Mouse (Mus musculus) C2C12 (cell line): ENCODE data around the gene Tspan9. TPM values are rescaled to one million over a fixed set of nuclear protein-coding genes. Genes with fewer than 3 reads are reported as not detected.

Experiments used
- H3K27me3 ChIP-seq: one replicate; pipeline ENCODE4 v1.6.1; 2011; ENCODE audit not compliant: control insufficient read depth, insufficient read depth, insufficient read length
- H3K36me3 ChIP-seq: one replicate; pipeline ENCODE4 v1.6.1; 2011; ENCODE audit not compliant: control insufficient read depth, insufficient read depth
- H3K4me3 ChIP-seq: one replicate; pipeline ENCODE4 v1.5.1; 2011; ENCODE audit warnings: mild to moderate bottlenecking, control low read depth; ENCODE audit not compliant: poor library complexity, insufficient read depth, severe bottlenecking
- H3K79me2 ChIP-seq: one replicate; pipeline ENCODE4 v1.6.1; 2011; ENCODE audit not compliant: control insufficient read depth, insufficient read depth
- H3K79me3 ChIP-seq: one replicate; pipeline ENCODE4 v1.6.1; 2011; ENCODE audit warnings: low read depth, control low read depth
- H3ac ChIP-seq: one replicate; pipeline ENCODE3; 2011; ENCODE audit warnings: low read depth; ENCODE audit not compliant: control insufficient read depth, insufficient read length
- CEBPB ChIP-seq: IDR thresholded peaks from one replicate; pipeline ENCODE4 v1.6.1; 2011; ENCODE audit warnings: low read depth, mild to moderate bottlenecking, control low read depth, moderate library complexity
- CTCF ChIP-seq: IDR thresholded peaks from one replicate; pipeline ENCODE4 v1.5.1; 2011; ENCODE audit not compliant: control insufficient read depth, insufficient read depth, insufficient read length
- FOSL1 ChIP-seq: IDR thresholded peaks from one replicate; pipeline ENCODE4 v1.8.0; 2011; ENCODE audit warnings: mild to moderate bottlenecking, low read length; ENCODE audit not compliant: poor library complexity, insufficient read depth, severe bottlenecking
- MAX ChIP-seq: IDR thresholded peaks from one replicate; pipeline ENCODE4 v1.6.1; 2011; ENCODE audit warnings: mild to moderate bottlenecking, control low read depth
- MYOD1 ChIP-seq: IDR thresholded peaks from one replicate; pipeline ENCODE4 v1.6.1; 2011; ENCODE audit warnings: low read depth; ENCODE audit not compliant: control insufficient read depth, insufficient read length
- MYOG ChIP-seq: IDR thresholded peaks from one replicate; pipeline ENCODE4 v1.6.1; 2011; ENCODE audit not compliant: control insufficient read depth, insufficient read length; ENCODE audit errors: extremely low read depth
- USF1 ChIP-seq: IDR thresholded peaks from one replicate; pipeline ENCODE4 v1.6.1; 2011; ENCODE audit warnings: low read depth, mild to moderate bottlenecking, control low read depth, moderate library complexity
- polyA plus RNA-seq: library from polyadenylated mRNA; unstranded; fragments of >200 nt; fragmentation: generic; extraction: Trizol; gene quantifications from one replicate; pipeline ENCODE4 v1.2.1, GENCODE M21; 2012; ENCODE audit warnings: missing spikeins

Tspan9 gene
- polyA plus RNA-seq, 1 experiment: 57.6 TPM

DNA sequence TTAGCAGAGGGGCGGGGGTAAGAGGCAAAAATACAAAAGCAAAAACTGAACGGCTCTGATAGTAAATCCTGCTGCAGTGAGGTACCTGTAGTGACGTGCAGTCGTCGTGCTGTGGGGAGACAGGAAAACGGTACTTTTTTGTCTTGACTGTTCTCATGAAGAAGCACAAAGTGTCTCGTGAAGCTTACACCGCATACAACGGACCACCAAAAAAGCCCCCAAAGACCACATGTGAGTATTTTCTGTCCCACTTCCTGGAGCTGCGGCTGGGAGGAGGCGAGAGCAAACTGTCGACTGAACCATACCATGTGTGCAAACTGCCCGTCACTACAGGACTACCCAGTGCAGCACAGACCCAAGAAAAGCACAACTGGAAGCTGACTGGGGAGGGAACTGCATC lies 117.8 kb downstream of the Tspan9 start:
- H3K36me3 ChIP-seq: peaks cover 7% of the 10 kb centered on the region
- no peak for TF ChIP-seq MAX
- no peak for TF ChIP-seq USF1
- TF ChIP-seq FOSL1: no peak
- TF ChIP-seq MYOD1: no peak
- no peak for TF ChIP-seq MYOG
- no peak for TF ChIP-seq CTCF
- no peak for TF ChIP-seq CEBPB
- H3K79me3 ChIP-seq: no peaks in the 10 kb centered on the region
- no peak overlapping the region for H3K4me3 ChIP-seq
- H3K79me2 ChIP-seq: peaks cover 6% of the 10 kb centered on the region
- no peaks in the 10 kb centered on the region for H3K27me3 ChIP-seq
- no peak overlapping the region for H3ac ChIP-seq

DNA sequence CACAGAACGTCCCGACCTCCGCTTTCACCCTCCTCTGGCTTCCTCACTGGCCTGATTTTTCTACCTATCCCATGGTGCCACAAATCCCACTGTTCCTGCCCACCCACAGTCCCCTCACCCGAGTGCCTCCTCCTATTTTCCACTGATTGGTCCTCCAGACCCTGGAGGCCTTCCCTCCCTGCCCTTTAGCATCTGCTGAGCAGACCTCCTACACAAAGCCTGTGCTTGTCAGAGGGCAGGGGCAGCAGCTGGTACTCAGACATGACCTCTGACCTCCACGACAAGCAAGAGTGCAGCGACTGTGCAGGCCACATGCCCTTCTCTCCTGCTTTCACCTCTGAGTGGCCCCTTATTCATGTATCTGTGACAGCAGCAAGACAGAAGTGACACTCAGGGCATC lies 121.2 kb downstream of the Tspan9 start:
- Histone ChIP-seq H3K79me3 (no peaks in the 10 kb centered on the region), H3K79me2 (no peaks in the 10 kb centered on the region), H3ac (no peak overlapping the region), H3K36me3 (no peaks in the 10 kb centered on the region), H3K27me3 (no peaks in the 10 kb centered on the region), H3K4me3 (no peak overlapping the region)
- TF ChIP-seq MYOG (no peak), MAX (no peak), CEBPB (no peak), CTCF (no peak), FOSL1 (no peak), USF1 (no peak), MYOD1 (no peak)

DNA sequence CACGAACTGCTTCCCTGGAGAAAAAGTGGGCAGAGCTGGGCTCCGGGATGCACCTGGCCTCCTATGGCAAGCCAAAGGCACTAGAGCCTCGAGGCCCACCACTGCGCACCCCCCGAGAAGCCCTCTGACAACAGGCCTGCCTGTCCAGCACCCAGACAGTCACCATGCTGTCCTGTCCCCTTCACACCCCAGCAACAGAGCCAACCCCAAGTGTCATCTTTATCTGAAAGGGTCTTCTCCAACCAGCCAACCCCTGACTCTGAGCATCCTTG lies 121.5 kb downstream of the Tspan9 start:
- TF ChIP-seq FOSL1: no peak
- no peak for TF ChIP-seq USF1
- TF ChIP-seq MAX: no peak
- no peak for TF ChIP-seq CEBPB
- no peak for TF ChIP-seq MYOG
- TF ChIP-seq MYOD1: no peak
- TF ChIP-seq CTCF: no peak
- no peaks in the 10 kb centered on the region for H3K27me3 ChIP-seq
- H3K36me3 ChIP-seq: no peaks in the 10 kb centered on the region
- no peak overlapping the region for H3K4me3 ChIP-seq
- no peak overlapping the region for H3ac ChIP-seq
- no peaks in the 10 kb centered on the region for H3K79me2 ChIP-seq
- H3K79me3 ChIP-seq: no peaks in the 10 kb centered on the region

DNA sequence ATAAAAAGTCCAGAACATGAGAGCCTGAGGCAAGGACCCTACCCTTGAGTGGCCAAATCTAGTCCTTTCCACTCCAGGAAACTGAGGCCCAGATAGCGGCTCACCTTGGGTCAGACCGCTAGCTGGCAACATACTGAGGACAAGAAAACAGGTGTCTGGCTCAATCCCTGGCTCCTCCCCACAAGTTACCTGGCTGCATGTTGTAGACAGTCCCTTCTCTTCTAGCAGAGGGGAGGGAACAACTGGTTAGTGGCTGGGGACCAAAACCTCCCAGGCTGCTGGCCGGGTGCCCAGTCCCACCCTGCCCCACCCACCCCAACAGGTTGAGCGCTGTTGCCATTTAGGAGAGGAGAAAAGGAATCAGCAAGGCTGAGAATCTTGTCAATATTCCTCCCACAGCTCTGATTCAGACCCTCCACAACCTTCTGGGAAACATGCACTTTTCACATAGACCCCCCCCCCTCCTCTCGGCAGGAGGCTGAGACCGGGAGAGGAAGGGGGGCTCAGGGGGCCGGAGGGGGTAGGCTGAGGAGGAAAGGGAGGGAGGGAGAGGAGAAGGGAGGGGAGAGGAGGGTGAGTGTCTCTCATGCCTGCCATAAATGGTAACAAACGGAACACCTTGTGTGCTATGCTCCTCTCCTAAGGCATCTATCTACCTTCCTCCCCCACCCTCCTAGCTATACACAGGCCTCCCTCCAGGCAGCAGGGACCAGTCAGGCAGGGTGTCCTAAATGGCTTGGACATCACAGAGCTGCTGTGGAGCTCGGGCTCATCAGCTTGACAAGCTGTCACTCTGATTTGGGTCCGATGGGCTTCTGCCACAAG lies 122.1 kb downstream of the Tspan9 start:
- Histone ChIP-seq H3K36me3 (no peaks in the 10 kb centered on the region), H3K27me3 (no peaks in the 10 kb centered on the region), H3K79me3 (no peaks in the 10 kb centered on the region), H3K79me2 (no peaks in the 10 kb centered on the region), H3K4me3 (no peak overlapping the region), H3ac (no peak overlapping the region)
- TF ChIP-seq FOSL1: no peak
- no peak for TF ChIP-seq MYOD1
- no peak for TF ChIP-seq USF1
- no peak for TF ChIP-seq CEBPB
- TF ChIP-seq CTCF: no peak
- TF ChIP-seq MYOG: no peak
- TF ChIP-seq MAX: no peak

DNA sequence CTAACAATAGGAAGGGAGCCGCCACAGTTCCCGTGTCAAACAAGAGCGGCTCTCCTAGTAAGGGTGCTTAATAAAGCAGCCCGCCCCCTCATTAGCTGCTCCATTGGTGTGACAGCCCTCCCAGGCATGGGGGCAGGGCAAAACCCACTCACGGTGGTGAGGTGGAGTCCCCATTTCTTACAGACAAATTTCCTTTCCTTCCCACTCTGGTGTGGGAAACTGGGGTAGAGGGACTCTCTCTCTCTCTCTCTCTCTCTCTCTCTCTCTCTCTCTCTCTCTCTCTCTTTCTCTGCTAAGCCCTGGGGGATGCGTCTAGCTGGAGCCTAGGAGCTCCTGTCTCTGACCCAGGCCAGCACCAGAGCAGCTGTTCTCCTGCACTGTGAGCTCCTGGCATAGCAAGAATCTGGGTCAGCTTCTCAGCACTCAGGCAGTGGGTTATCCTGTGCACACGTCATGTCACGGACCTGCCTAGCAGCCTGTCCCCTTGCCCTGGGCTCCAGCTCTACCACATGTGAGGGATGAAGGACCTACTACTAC lies 122.8 kb downstream of the Tspan9 start:
- no peaks in the 10 kb centered on the region for H3K36me3 ChIP-seq
- H3K4me3 ChIP-seq: no peak overlapping the region
- H3K27me3 ChIP-seq: no peaks in the 10 kb centered on the region
- TF ChIP-seq CTCF (no peak), MYOD1 (no peak), MAX (no peak), MYOG (no peak), CEBPB (no peak), USF1 (no peak), FOSL1 (no peak)
- no peak overlapping the region for H3ac ChIP-seq
- H3K79me2 ChIP-seq: no peaks in the 10 kb centered on the region
- H3K79me3 ChIP-seq: no peaks in the 10 kb centered on the region

DNA sequence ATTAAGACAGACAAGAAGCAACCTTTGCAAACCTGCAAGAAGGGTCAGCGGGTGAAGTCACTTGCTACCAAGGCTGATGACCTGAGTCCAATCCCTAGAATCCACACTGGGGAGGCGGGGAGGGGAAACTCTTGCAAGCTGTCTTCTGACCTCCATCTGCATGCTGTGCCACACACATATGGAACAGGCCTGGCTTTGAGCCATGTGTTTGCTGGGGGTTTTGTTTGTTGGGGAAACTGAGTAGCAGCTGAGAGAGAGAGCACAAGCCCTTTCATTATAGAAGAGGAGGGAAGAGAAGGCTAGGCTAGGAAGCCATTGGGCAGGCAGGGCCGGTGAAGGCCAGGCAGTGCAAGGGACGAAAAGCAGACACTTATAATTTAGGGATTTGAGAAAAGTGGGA lies 123.3 kb downstream of the Tspan9 start:
- TF ChIP-seq CEBPB (no peak), USF1 (no peak)
- Histone ChIP-seq H3K27me3 (no peaks in the 10 kb centered on the region), H3K36me3 (no peaks in the 10 kb centered on the region), H3K79me2 (no peaks in the 10 kb centered on the region), H3ac (no peak overlapping the region), H3K4me3 (no peak overlapping the region), H3K79me3 (no peaks in the 10 kb centered on the region)
